Mouse (Mus musculus): ENCODE measurements around the gene Smurf2. TPM values are rescaled to one million over a fixed set of nuclear protein-coding genes. Genes with fewer than 3 reads are reported as not detected.
"Not testable (repeated sequence)": the region's sequence is repeated elsewhere in the genome, so short reads cannot be mapped to it uniquely, and the experiment has no call there.

Gene Smurf2
- total RNA-seq, 2 experiments from 2014 or later, result 20.8 to 21.7 TPM

GRCm38 (mm10) chr11:106817156-106817555, 103.4 kb downstream of the Smurf2 start:
- intact Hi-C loops (cut with DNase I; ENCODE audit: low total_unique reads), result no loop called here
- DNase-seq, result no peak

- no peak for DNase-seq
- intact Hi-C loops (cut with DNase I; ENCODE audit: low total_unique reads), result no loop called here
Observed at GRCm38 (mm10) chr11:106816316-106816715, 104.2 kb downstream of the Smurf2 start.

DNA sequence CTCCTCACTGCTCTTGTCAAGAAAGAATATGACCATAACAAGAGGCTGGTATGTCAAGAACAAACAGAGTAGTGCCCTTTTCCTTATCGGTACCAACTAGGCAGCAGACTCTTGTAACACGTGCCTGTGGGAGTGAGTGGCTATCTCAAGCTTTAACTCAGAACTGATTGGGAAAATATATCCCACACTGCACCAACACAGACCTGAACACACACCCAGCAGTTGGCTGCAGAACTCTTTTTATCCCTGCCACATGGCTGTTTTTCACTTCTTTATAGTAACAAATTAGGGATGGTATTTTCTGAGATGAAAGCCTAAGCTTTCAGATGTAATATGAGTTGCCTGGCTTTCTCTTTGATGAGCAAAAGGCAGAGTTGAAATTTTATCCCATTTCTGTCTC, 104.8 kb downstream of the Smurf2 start:
- intact Hi-C loops (cut with DNase I; ENCODE audit: low total_unique reads), result no loop called here

DNA sequence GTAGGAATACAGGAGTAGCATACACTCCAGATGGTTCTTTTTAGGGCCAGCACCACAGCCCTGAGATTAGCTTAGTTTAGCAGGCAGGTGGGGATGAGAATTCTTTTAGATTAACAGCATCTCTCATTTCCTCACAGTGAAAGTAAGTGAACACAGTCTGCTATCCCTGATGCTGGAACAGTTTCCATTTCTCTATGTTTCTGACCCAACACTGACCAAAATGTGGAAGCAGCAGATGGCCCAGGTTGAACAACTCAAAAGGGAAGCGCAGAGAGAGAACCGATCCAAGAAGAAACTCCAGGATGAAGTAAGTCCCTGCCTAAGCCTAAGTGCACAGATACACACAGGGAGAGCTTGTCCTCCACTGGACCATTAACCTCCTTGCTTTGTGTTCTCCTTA, 105.2 kb downstream of the Smurf2 start:
- no peak for DNase-seq

More for the DNA sequence above, 104.8 kb downstream of the Smurf2 start:
- DNase-seq, result no peak

DNA sequence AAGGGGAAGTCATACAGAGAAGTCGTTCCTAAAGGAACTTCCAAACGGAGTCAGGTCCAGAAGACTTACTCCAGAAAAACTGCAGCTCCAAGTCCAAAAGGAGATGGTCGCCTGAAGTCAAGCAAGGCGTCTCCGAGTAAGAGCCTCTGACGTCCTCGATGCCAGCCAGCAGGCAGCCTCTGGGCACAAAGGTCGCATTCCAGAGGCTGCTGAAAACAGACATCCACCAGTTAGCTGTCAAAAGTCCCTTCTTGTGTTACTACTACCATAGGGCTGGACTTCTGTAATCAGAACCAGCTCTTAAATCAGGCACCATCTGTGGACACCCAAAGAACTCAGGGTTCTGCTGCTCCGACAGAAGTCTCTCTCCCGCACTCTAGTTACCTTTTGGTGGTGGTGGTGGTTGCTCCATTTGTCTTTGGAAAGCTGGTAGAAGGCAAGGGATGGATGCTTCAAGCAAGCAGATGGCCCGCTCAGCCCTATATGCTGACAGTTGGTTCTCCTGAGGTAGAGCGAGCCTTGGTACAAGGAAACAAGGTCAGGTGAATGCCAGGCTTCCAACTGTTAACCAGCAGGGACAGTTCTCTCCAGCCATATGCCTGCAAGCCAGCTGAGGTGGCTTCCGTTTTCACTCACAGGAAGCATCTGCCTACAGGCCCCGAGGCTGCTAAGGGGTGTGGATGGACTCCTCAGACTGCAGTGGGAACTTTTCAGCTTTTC, 105.8 kb downstream of the Smurf2 start:
- intact Hi-C loops (cut with DNase I; ENCODE audit: low total_unique reads), result no loop called here
- no peak for DNase-seq

More for the DNA sequence above, 105.2 kb downstream of the Smurf2 start:
- intact Hi-C loops (cut with DNase I; ENCODE audit: low total_unique reads), result no loop called here

GRCm38 (mm10) chr11:106812410-106813136, 107.9 kb downstream of the Smurf2 start:
- DNase-seq, result no peak
- intact Hi-C loops (cut with DNase I; ENCODE audit: low total_unique reads), result no loop called here

GRCm38 (mm10) chr11:106807442-106807841, 113.1 kb downstream of the Smurf2 start:
- intact Hi-C loops (cut with DNase I; ENCODE audit: low total_unique reads); DNase-seq: not testable (repeated sequence)

DNA sequence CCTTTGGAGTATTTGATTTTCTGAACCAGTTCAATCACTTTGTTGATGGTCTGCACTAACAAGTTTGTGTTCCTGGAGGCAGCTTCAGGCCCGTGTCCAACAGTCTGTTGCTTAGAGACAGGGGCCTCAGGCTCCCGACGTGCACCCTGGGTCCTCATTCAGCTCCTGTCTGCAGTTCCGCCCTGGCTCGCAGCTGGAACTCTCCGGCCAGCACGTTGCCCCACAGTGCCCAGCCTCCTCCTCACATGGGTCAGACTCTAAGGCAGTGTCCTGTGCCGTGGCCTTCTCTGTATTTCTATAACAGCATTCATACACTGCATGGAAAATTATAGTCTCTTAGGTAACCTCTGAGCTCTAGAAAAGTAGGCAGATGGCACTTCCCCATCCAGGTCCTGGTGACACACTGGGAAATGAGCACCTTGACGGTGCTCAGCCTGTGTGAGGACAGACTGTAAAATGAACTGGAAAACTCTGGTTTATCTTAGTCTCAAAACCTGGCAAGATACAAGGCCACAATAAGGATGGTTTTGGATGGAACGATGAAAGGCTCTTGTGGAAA, 118.4 kb downstream of the Smurf2 start:
- DNase-seq, result peak; percentile 26

DNA sequence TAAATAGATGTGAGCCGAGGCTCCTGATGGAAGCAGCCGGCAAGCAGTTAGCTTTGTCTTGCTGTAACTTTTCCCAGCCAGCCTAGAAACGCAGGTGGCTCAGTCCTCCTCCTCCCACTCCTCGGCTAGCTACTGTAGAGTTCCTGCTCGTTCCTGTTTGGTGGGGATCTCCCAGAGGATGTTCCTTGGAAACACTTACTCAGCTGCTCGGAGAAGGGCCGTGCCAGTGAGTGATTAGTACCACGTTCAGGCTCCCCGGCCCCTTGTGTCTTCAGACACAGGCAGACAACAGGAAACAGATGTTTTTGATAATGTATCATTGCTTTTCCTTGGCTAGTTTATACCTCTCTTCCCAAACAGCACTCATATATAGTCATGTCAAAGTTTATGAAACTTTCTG, 124.8 kb downstream of the Smurf2 start:
- intact Hi-C loops (cut with DNase I; ENCODE audit: low total_unique reads), result no loop called here
- peak; percentile 27 for DNase-seq

More for the DNA sequence above, 118.4 kb downstream of the Smurf2 start:
- intact Hi-C loops (cut with DNase I; ENCODE audit: low total_unique reads), result no loop called here

GRCm38 (mm10) chr11:106793846-106794245, 126.7 kb downstream of the Smurf2 start:
- intact Hi-C loops (cut with DNase I; ENCODE audit: low total_unique reads), result no loop called here
- no peak for DNase-seq

DNA sequence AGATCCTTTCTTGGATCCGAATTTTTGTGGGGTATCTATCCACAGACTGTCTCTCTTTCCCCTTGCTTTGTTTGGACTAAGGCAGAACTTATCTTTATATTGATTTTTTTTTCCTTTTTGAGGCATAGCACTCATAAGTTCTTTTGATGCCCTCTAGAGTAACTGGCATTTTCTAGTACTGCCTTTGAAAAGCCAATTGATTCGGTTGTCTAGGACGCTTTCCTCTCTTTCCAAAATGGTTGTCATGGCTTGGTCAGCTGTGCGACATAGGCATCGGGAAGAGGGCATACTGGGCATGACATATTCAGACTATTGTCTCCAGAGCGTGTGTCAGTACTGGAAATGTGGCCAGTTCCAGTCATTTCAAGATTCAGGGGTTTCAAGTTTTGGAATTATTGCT, 130.9 kb downstream of the Smurf2 start:
- DNase-seq, result no peak
- intact Hi-C loops (cut with DNase I; ENCODE audit: low total_unique reads), result no loop called here

GRCm38 (mm10) chr11:106788775-106789459, 131.6 kb downstream of the Smurf2 start, which contains the start of the genes Ddx5 and Cep95:
Gene Ddx5, minus strand, starts transcription at chr11:106789185.
Gene Cep95, plus strand, starts transcription at chr11:106789252.
- intact Hi-C loops (cut with DNase I; ENCODE audit: low total_unique reads), result no loop called here
- DNase-seq, result peak; percentile 97

DNA sequence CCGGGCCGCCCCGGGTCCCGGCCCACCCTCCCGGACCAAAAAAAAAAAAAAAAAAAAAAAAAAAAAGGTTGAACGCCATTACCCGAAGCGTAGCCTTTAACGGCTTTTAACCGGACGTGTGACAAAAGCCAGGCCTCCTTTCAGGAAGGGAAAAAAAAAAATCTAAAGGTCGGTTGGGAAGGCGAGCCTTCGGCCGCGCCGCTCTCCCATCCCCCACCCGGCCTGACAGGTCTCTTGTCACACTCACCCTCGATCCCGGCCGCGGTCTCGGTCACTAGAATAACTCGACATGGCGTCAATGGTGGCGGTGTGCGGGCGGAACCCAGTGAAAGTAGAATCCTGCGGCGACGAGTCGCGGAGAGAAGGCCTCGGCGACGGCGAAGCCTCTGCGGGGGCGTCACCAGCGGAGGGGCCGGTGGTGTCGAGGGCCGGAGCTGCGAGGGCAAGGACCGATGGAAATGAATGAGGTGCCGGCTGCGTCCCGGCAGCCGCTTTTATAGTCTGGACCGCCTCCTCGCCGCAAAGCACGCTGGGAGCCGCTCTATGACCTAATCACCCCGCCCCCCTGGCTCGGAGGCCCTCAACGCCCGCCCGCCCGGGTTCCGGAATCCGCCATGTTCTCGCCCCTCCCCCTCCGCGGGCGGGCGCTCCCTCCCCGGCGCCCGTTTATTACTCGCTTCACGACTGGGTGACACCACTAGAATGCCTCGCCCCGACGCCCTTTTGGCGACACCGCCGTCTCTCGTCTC, 132.3 kb downstream of the Smurf2 start:
- peak; percentile 99 for DNase-seq
- intact Hi-C loops (cut with DNase I; ENCODE audit: low total_unique reads), result no loop called here

DNA sequence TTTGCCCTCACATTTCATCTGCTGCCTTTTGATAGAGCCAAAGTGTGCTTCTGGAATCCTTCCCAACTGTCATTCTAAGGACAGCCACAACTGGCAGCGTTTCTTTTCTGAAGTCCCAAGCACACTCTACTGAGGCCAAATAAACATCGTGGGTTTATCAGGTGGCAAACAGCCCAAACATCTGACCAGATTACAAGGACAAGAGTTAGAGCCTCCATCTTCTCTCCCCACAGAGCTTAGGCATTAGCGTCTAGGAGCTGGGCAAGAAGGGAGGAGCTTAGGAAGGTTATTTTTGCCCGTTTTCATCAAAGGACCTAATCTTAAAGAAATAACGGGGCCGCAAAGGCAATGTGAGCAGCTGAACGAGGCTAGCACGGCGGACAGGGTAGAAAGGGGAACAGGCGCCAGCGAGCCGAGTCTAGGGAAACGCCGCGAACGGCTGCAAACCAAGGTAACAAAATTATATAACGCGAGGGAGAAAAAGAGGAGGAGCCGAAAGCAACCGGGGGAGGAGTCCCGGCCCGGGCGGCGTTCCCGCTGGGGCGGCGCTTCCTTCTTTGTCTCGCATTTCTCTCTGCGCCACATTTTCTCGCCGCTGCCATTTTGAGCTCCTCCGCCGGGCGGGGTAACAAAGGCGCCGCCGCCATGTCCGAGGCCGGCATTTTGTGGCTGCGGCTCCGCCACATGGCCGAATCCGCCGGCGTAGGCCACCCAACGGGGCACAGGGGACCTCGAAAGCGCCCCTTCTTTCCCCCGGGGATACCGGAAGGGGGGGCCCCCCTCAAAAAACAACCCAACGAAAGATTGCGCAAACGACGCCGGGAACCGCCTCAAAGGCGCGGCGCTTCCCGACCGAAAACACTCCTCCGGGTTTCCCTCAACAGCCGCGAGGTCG, 133.1 kb downstream of the Smurf2 start:
- peak; percentile 94 for DNase-seq
- intact Hi-C loops (cut with DNase I; ENCODE audit: low total_unique reads), result no loop called here

DNA sequence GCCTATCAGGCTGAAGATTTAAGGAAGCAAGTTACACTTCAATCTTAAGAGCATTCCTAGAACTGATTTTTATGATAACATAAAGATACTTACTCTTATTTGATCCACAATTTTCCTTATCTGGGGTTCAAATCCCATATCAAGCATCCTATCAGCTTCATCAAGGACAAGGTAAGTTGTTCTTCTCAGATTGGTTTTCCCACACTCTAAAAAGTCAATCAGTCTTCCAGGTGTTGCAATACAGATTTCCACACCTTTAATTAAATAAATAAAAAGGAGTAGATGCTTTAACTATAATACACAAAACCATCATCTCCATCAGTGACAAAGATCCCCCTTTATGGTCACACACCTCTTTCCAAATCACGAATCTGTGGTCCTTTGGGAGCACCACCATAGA, 135.5 kb downstream of the Smurf2 start:
- DNase-seq, result no peak
- intact Hi-C loops (cut with DNase I; ENCODE audit: low total_unique reads), result no loop called here

DNA sequence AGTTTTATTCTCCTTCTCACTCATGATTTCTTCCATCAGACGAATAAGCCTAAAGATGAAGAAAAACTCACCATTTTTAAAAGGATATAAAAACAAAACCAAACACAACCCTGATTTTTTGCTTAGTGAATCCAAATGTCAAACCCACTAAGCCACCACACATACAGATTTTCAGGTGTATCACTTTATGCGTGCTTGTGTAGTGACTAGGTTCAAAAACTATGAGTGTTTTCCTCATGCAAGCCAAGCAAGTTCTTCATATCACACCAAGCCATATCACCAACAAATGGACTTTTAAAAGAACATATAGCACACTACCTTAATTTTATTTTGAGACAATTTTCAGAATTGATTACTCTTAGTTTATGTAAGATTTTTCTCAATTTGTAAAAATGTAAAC, 136.0 kb downstream of the Smurf2 start:
- intact Hi-C loops (cut with DNase I; ENCODE audit: low total_unique reads), result no loop called here
- DNase-seq, result no peak

- intact Hi-C loops (cut with DNase I; ENCODE audit: low total_unique reads), result no loop called here
- no peak for DNase-seq
Observed at GRCm38 (mm10) chr11:106782841-106783764, 137.4 kb downstream of the Smurf2 start.

Data from gastrocnemius, postnatal 14 days (tissue).